Mouse (Mus musculus): Measurements from ENCODE around the gene Tango2. TPM values are rescaled to one million over a fixed set of nuclear protein-coding genes. Genes with fewer than 3 reads are reported as not detected.

The Tango2 gene
- total and polyA plus RNA-seq, 3 experiments = 42.8 to 87.0 (median 47.9) TPM

DNA sequence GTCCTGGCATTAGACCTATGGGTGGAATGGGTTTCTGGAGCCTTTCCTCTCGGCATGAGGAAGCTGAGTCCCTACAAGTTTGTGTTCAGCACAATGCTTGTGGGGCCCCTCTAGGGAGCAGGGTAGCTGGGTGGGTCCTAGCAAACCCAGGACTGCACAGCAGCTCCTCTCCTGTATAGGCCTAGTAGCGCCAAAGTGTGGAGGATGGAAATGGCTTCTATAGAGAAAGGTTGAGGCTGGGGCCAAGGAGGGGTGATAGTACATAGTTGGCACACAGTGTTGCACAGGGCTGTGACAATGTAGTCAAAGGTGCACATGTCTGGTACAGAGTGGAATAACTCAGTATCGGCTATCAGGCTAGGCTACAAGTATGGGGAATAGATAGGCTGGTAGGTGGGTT lies 46.2 kb upstream of the Tango2 start:
- H3K9me3 ChIP-seq (replicated peaks) = no peaks in the 10 kb centered on the region
- TF ChIP-seq POLR2AphosphoS5 (IDR thresholded peaks at IDR 0.05; ENCODE audit: insufficient replicate concordance, low read depth, low read length) (no peak), GATA1 (IDR thresholded peaks at IDR 0.05; ENCODE audit: borderline replicate concordance, low read length) (no peak), GATA2 (IDR thresholded peaks at IDR 0.05; ENCODE audit: borderline replicate concordance, low read depth, low read length) (no peak), CTCF (IDR thresholded peaks at IDR 0.05; ENCODE audit: low read depth, low read length) (no peak), TAL1 (conservative IDR thresholded peaks at IDR 0.05; ENCODE audit: low read depth, low read length) (no peak)
- no peak; the same call in 1 of the 2 replicates for ATAC-seq (ENCODE audit: extremely low read depth, insufficient number of reproducible peaks, low FRiP score, poor library complexity, severe bottlenecking)
- H3K4me3 ChIP-seq (ENCODE audit: low read depth, low read length) = peak overlapping the region; percentile 82
- no peak for DNase-seq (ENCODE audit: low spot score)
- peaks cover 52% of the 10 kb centered on the region for H3K36me3 ChIP-seq (replicated peaks)
- peaks cover 94% of the 10 kb centered on the region for H3K4me1 ChIP-seq (ENCODE audit: insufficient read depth, low read depth, low read length)
- no peaks in the 10 kb centered on the region for H3K27me3 ChIP-seq (ENCODE audit: insufficient read depth, low read length)

DNA sequence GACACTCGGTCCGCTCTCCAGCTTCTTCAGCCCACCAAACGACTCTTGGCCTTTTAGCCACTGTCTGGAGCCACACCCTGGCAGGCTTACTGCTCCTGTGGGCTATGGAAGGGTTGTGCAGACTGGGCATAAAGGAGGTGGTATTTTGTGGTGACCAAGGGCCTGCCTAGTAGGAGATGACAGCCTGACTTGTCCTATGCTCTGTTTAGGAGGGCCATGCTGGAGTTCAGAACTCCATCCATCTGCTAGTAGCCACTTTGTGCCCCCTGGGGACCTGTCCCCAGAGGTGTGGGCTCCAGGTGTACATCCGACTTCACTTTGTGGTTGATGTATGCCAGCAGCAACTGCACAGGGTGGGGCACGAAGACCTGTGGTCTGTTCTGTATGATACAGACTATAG lies 45.7 kb upstream of the Tango2 start:
- TF ChIP-seq GATA1 (IDR thresholded peaks at IDR 0.05; ENCODE audit: borderline replicate concordance, low read length) (no peak), GATA2 (IDR thresholded peaks at IDR 0.05; ENCODE audit: borderline replicate concordance, low read depth, low read length) (no peak), TAL1 (conservative IDR thresholded peaks at IDR 0.05; ENCODE audit: low read depth, low read length) (no peak), CTCF (IDR thresholded peaks at IDR 0.05; ENCODE audit: low read depth, low read length) (no peak), POLR2AphosphoS5 (IDR thresholded peaks at IDR 0.05; ENCODE audit: insufficient replicate concordance, low read depth, low read length) (no peak)
- Histone ChIP-seq H3K4me3 (ENCODE audit: low read depth, low read length) (peak overlapping the region; percentile 82), H3K9me3 (replicated peaks) (no peaks in the 10 kb centered on the region), H3K27me3 (ENCODE audit: insufficient read depth, low read length) (no peaks in the 10 kb centered on the region), H3K36me3 (replicated peaks) (peaks cover 48% of the 10 kb centered on the region), H3K4me1 (ENCODE audit: insufficient read depth, low read depth, low read length) (peaks cover 94% of the 10 kb centered on the region)
- DNase-seq (ENCODE audit: low spot score) (no peak), ATAC-seq (ENCODE audit: extremely low read depth, insufficient number of reproducible peaks, low FRiP score, poor library complexity, severe bottlenecking) (no peak)

DNA sequence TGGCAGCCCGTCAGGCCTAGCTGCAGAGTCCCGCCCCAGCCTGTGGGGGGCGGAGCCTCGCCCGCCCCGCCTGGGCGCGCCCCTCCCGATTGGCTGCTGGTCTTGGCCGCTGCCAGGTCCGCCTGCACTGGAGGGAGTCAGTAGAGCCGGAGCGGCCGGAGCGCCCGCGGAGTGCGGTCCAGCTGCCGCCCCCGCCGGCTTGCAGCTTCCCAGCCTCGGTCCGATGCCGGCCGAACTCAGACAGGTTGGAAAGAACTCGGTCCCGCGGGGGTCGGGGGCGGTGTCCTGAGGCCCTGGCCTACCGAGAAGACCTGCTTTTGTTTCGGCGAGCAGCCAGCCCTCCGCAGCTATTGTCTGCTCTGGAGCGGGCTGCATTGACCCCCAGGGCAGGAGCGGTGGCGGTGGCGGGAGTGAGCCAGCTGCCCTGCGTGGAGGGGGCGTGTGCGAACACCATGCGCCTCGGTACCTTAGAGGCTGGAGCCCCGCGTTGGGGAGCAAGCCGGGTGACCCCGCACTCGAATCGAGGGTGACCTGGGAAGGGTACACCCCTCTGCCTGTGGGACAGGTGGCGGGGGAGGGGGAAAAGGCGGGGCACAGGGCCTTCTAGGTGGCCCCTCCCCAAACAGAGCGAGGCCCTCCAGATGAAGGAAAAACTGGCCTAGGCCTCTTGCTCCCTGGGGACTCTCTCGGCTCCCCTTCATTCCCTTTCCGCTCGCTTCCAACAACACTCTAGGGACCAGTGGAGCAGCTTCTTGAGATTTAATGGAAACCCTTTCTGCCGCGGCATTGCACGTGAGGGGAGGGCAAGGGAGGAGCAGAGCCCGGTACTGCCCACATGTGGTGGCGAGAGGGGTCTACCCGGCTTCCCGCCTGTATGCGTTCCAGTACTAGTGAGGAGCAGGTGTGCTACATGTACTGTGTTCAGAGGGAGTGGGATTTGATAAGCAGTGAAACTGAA lies 44.8 kb upstream of the Tango2 start:
- H3K9me3 ChIP-seq (replicated peaks) = no peaks in the 10 kb centered on the region
- H3K27me3 ChIP-seq (ENCODE audit: insufficient read depth, low read length) = no peaks in the 10 kb centered on the region
- DNase-seq (ENCODE audit: low spot score) = peak; percentile 98
- TF ChIP-seq GATA1 (IDR thresholded peaks at IDR 0.05; ENCODE audit: borderline replicate concordance, low read length) = no peak
- TF ChIP-seq POLR2AphosphoS5 (IDR thresholded peaks at IDR 0.05; ENCODE audit: insufficient replicate concordance, low read depth, low read length) = no peak
- no peak for TF ChIP-seq CTCF (IDR thresholded peaks at IDR 0.05; ENCODE audit: low read depth, low read length)
- no peak for TF ChIP-seq TAL1 (conservative IDR thresholded peaks at IDR 0.05; ENCODE audit: low read depth, low read length)
- no peak for TF ChIP-seq GATA2 (IDR thresholded peaks at IDR 0.05; ENCODE audit: borderline replicate concordance, low read depth, low read length)
- ATAC-seq (ENCODE audit: extremely low read depth, insufficient number of reproducible peaks, low FRiP score, poor library complexity, severe bottlenecking) = peak; percentile 35; the same call in 1 of the 2 replicates
- peaks cover 39% of the 10 kb centered on the region for H3K36me3 ChIP-seq (replicated peaks)
- H3K4me3 ChIP-seq (ENCODE audit: low read depth, low read length) = peak overlapping the region; percentile 82
- H3K4me1 ChIP-seq (ENCODE audit: insufficient read depth, low read depth, low read length) = peaks cover 97% of the 10 kb centered on the region

DNA sequence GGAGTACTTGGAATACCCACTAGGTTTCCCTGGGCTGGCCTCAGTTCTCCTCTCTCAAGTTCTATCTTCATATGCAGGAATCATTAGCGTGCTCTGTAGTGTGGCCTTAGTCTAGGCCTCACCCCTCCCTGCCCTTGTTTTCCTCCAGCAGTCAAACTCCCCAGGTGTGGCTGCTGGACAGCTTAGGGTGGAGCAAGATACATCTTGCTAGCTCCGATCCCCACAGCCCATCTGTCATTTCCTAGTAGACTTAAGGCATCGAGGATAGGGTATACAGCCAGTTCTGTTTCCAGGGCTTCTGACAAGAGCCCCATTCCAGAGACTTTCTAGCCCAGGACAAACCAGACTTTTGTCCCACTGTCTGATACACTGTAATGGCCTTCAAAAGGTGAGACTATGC lies 43.8 kb upstream of the Tango2 start:
- Histone ChIP-seq H3K27me3 (ENCODE audit: insufficient read depth, low read length) (no peaks in the 10 kb centered on the region), H3K4me1 (ENCODE audit: insufficient read depth, low read depth, low read length) (peaks cover 97% of the 10 kb centered on the region), H3K9me3 (replicated peaks) (no peaks in the 10 kb centered on the region), H3K4me3 (ENCODE audit: low read depth, low read length) (no peak overlapping the region; the same call in 1 of the 2 replicates), H3K36me3 (replicated peaks) (peaks cover 29% of the 10 kb centered on the region)
- ATAC-seq (ENCODE audit: extremely low read depth, insufficient number of reproducible peaks, low FRiP score, poor library complexity, severe bottlenecking) = no peak
- DNase-seq (ENCODE audit: low spot score) = no peak
- TF ChIP-seq GATA1 (IDR thresholded peaks at IDR 0.05; ENCODE audit: borderline replicate concordance, low read length) (no peak), POLR2AphosphoS5 (IDR thresholded peaks at IDR 0.05; ENCODE audit: insufficient replicate concordance, low read depth, low read length) (no peak), TAL1 (conservative IDR thresholded peaks at IDR 0.05; ENCODE audit: low read depth, low read length) (no peak), GATA2 (IDR thresholded peaks at IDR 0.05; ENCODE audit: borderline replicate concordance, low read depth, low read length) (no peak), CTCF (IDR thresholded peaks at IDR 0.05; ENCODE audit: low read depth, low read length) (no peak)

DNA sequence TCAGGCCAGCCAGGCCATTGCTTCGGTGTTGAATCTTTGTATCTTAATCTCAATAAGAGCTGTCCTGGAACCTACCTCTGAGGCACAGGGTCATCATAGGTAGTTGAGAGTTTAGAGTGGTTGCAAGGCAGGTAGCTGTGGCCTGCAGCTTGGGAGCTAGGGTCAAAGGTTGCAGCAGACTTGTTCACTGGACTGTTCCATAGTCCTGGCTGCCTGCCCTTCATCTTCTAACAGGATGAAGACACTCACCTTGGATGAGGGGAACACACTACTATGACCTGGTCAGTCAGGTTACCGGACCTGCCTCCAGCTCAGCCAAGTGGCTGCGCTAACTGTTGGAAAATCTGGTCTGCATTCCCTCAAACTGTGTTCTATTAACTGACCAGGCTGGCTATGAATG lies 43.2 kb upstream of the Tango2 start:
- no peak overlapping the region for H3K4me3 ChIP-seq (ENCODE audit: low read depth, low read length)
- H3K36me3 ChIP-seq (replicated peaks) = peaks cover 23% of the 10 kb centered on the region
- DNase-seq (ENCODE audit: low spot score) = no peak
- no peak for ATAC-seq (ENCODE audit: extremely low read depth, insufficient number of reproducible peaks, low FRiP score, poor library complexity, severe bottlenecking)
- no peaks in the 10 kb centered on the region for H3K27me3 ChIP-seq (ENCODE audit: insufficient read depth, low read length)
- TF ChIP-seq POLR2AphosphoS5 (IDR thresholded peaks at IDR 0.05; ENCODE audit: insufficient replicate concordance, low read depth, low read length) (no peak), GATA1 (IDR thresholded peaks at IDR 0.05; ENCODE audit: borderline replicate concordance, low read length) (no peak), CTCF (IDR thresholded peaks at IDR 0.05; ENCODE audit: low read depth, low read length) (no peak), GATA2 (IDR thresholded peaks at IDR 0.05; ENCODE audit: borderline replicate concordance, low read depth, low read length) (no peak), TAL1 (conservative IDR thresholded peaks at IDR 0.05; ENCODE audit: low read depth, low read length) (no peak)
- H3K4me1 ChIP-seq (ENCODE audit: insufficient read depth, low read depth, low read length) = peaks cover 97% of the 10 kb centered on the region
- H3K9me3 ChIP-seq (replicated peaks) = no peaks in the 10 kb centered on the region

DNA sequence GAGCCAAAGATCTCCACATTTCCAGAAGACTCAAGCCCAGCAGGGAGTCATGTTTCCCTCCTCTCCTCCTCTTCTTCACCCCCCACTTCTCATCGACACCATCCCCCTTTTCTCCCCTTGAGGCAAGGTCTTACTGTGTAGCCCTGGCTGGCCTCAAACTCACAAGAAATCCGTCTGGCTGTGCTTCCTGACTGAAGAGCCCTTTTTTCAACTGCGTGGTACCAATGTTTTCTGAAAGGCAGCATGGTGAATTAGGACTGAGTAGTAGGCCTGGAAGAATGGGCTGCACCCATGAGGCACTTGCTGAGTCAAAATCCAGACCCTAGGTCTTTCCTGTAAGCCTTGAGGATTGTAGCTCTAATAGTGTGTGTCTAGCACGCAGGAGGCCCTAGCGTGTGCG lies 42.5 kb upstream of the Tango2 start:
- no peak for TF ChIP-seq GATA1 (IDR thresholded peaks at IDR 0.05; ENCODE audit: borderline replicate concordance, low read length)
- peaks cover 16% of the 10 kb centered on the region for H3K36me3 ChIP-seq (replicated peaks)
- DNase-seq (ENCODE audit: low spot score) = no peak
- ATAC-seq (ENCODE audit: extremely low read depth, insufficient number of reproducible peaks, low FRiP score, poor library complexity, severe bottlenecking) = no peak
- H3K9me3 ChIP-seq (replicated peaks) = no peaks in the 10 kb centered on the region
- H3K4me1 ChIP-seq (ENCODE audit: insufficient read depth, low read depth, low read length) = peaks cover 93% of the 10 kb centered on the region
- no peaks in the 10 kb centered on the region for H3K27me3 ChIP-seq (ENCODE audit: insufficient read depth, low read length)
- no peak overlapping the region for H3K4me3 ChIP-seq (ENCODE audit: low read depth, low read length)

Measured in G1E (cell line).